ENCODE assay signal across 11 mouse cellular contexts in genomic region chr10:106913032-106913431, GRCm38 (mm10).
DNase-seq lines count a peak whose midpoint lies in the region; ATAC-seq lines count a peak whose summit lies in the region.
"Had no signal": no experiment of that assay in that cellular context is flagged by ENCODE, and none has a peak within 500 bp of the region (broad histone marks: within the 10 kb centered on the region; RNA-seq: fewer than 3 reads in every experiment).

No protein-coding gene starts in this region.

- no peaks in the 10 kb centered on the region for H3K36me3 ChIP-seq in kidney, embryonic 14.5 days (ENCODE audit: control insufficient read depth, insufficient read depth, low read length)
- H3K36me3 ChIP-seq in hindbrain, embryonic 12.5 days, result no peaks in the 10 kb centered on the region

- H3K9me3 ChIP-seq in kidney, embryonic 14.5 days (ENCODE audit: control insufficient read depth, low read length), result no peaks in the 10 kb centered on the region
- no peaks in the 10 kb centered on the region for H3K9me3 ChIP-seq in hindbrain, embryonic 12.5 days (replicated peaks)

- no peaks in the 10 kb centered on the region for H3K4me1 ChIP-seq in kidney, embryonic 14.5 days (ENCODE audit: control insufficient read depth, insufficient read depth, low read length)
- no peaks in the 10 kb centered on the region for H3K4me1 ChIP-seq in hindbrain, embryonic 12.5 days

- no peaks in the 10 kb centered on the region for H3K27me3 ChIP-seq in kidney, embryonic 14.5 days (ENCODE audit: control insufficient read depth, insufficient read depth, low read length)
- H3K27me3 ChIP-seq in hindbrain, embryonic 12.5 days, result no peaks in the 10 kb centered on the region

- no peak overlapping the region for H3K4me2 ChIP-seq in kidney, embryonic 14.5 days (replicated peaks; ENCODE audit: low read depth, low read length)
- H3K4me2 ChIP-seq in hindbrain, embryonic 12.5 days (replicated peaks), result no peak overlapping the region

- H3K4me3 ChIP-seq in kidney, embryonic 14.5 days (ENCODE audit: low read length), result no peak overlapping the region
- no peak overlapping the region for H3K4me3 ChIP-seq in hindbrain, embryonic 12.5 days

- 0 out of 2 replicates have a peak, but pooled peaks have one; percentile 39 for ATAC-seq in kidney, embryonic 14.5 days (ENCODE audit: low FRiP score, low TSS enrichment)
- 0 out of 2 replicates have a peak, but pooled peaks have one; percentile 48 for ATAC-seq in hindbrain, embryonic 12.5 days (ENCODE audit: low FRiP score)
- ATAC-seq in erythroid progenitor cell, adult 5-6 weeks (replicated peaks; ENCODE audit: low FRiP score, poor library complexity, severe bottlenecking), result no peak
- ATAC-seq: inflammation-experienced regulatory T-cells, adult 6 months had no signal

- 28% methylated on average over 2 of the region's 2 CpGs for WGBS in kidney, embryonic 14.5 days
- 14% methylated on average over 2 of the region's 2 CpGs for WGBS in hindbrain, embryonic 12.5 days

- no peak overlapping the region for H3K27ac ChIP-seq in kidney, embryonic 14.5 days (ENCODE audit: low read depth, low read length)
- H3K27ac ChIP-seq in hindbrain, embryonic 12.5 days, result no peak overlapping the region

- H3K9ac ChIP-seq in kidney, embryonic 14.5 days (ENCODE audit: low read depth, low read length), result no peak overlapping the region
- H3K9ac ChIP-seq in hindbrain, embryonic 12.5 days, result no peak overlapping the region

- DNase-seq in kidney, adult 11 months, result no peak
- peak; percentile 42 for DNase-seq in A20 (ENCODE audit: low read depth, low spot score)
- peak; percentile 32 for DNase-seq in brain, adult 2 months (ENCODE audit: low read depth, low spot score)
- no peak for DNase-seq in layer of hippocampus, postnatal 14 days (ENCODE audit: low spot score in 2 of 2)
- DNase-seq in testis, postnatal 10 days (ENCODE audit: low spot score), result no peak
- DNase-seq: cerebellum, adult 18-20 months; right cerebral cortex, postnatal 4 days had no signal

Comparison
In these comparisons a context has a peak if more than half of its experiments do, and no peak if none do; other contexts are left out.
1. DNase-seq: peak in A20 (single experiment) and brain, adult 2 months (single experiment); none in kidney, adult 11 months (single experiment), layer of hippocampus, postnatal 14 days (0 of 2) and testis, postnatal 10 days (single experiment).